Mouse (Mus musculus) monocyte, adult 2 months (primary cell): ENCODE measurements around the gene Slc5a11.

ENCODE experiments used
- DNase-seq, 2 experiments: peaks; one replicate each; pipeline ENCODE4 v3.0.0; 2022; ENCODE audit warnings: low spot score in 2 of 2, low read depth in 1 of 2

Slc5a11 gene

DNA sequence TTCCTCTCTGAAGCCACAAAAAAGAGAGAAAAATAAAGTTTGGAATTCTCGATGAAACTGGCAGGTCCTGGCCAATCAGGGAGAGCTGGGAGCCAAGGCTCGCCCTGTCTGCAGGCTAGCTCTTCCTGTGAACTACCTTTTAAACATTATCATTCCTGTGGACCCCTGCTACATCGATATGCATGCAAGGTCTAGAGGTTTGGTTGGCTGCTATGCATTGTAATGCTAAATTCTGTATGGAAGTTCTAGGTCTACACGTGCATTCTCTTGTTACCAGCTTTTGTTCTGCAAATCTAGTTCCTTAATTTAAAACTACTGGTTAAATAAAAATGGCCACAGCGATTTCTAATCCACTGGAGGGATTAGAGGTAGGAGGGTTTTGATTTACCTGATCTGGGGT lies 3.1 kb upstream of the Slc5a11 start:
- no peak for DNase-seq

DNA sequence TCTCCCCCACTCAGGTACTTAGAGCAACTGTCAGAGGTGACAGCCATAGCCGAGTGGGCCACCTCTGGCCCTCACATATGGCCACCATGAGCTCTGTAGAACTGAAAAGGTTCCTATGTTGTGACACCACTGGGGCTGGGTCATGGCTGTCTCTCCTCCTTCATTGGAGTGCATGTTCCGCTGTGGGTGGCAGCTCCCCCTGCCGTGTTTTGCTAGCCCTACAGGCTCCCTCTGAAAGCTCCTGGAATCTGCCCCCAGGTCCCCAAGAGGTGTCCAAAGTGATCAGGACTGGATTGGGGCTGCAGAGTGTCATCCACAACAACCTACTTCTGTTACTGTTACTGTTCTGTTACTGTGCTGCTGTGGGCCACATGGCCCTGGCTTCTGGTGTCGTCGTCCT lies 2.3 kb upstream of the Slc5a11 start:
- DNase-seq, result no peak

GRCm38 (mm10) chr7:123215138-123215537 lies 558 bp downstream of the Slc5a11 start:
- no peak for DNase-seq

- DNase-seq, result no peak
Observed at GRCm38 (mm10) chr7:123217448-123218354, 3.1 kb downstream of the Slc5a11 start.

DNA sequence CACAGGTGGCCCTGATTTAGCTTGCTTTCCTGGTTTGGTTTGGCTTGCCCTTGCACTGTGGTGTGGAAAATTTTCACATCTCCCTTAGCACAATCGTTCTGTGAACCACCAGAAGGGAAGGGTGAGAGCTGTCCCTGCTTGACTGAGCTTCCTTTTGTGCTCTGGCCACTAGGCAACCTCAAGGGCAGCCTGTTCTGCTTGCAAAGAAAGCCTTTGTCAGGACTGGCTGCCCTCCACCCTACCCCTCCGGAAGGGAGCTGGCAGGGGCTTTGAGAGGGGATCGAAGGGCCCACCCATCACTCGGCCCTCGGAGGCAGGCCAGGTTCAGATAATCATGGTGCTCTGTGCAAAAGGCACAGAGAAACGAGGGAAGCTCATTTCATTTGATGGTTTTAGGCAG lies 4.0 kb downstream of the Slc5a11 start:
- DNase-seq, result no peak

GRCm38 (mm10) chr7:123219781-123220632 lies 5.4 kb downstream of the Slc5a11 start:
- no peak for DNase-seq

DNA sequence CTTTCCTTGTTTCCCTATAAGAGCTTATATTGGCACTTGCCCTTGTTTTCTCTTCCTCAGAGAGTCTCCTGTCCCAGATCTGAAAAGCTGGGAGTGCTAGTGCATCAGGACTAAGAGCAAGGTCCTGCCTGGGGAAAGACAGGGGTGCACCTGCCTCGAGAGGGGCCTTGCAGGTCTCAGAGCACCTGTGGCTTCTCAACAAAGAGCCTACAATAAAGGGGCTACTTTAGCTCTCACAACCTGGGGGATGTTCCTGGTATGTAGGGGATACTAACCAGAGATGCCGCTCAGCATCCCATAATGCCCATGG lies 6.0 kb downstream of the Slc5a11 start:
- DNase-seq, result no peak

DNA sequence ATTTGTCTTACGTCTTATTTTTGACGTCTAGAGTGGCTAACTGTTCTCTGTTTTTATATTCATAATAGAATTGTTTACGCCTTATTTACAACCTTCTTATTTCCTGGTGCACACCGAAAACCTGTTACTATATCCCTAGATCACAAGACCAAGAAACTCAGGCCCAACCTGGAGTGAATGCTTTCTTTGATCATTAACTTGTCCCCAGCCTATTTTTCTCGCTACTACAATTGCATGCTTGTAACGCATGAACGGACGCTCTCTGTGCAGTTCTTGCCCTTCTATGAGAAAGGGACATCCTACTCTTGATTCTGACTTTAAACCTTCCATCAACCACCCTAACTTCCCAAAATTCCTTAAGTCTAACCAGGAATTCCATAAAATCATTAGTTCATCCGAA lies 9.5 kb downstream of the Slc5a11 start:
- no peak for DNase-seq

- DNase-seq, result no peak
Observed at GRCm38 (mm10) chr7:123225159-123225558, 10.6 kb downstream of the Slc5a11 start.

DNA sequence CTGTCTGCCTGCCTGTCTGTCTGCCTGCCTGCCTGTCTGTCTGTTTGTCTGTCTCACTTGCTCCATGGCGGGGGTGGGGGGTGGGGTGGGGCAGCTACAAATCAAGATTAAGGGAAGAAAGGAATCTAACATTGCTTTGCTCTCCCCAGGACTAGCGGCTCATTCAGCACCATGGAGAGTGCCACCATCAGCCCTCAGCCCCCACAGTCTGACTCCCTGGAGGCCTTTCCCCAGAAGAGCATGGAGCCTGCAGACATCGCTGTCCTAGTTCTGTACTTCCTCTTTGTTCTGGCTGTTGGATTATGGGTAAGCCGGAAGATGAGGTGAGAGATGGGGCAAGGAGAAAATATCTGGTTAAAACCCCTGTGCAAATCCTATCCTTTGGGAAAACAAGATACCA lies 20.9 kb downstream of the Slc5a11 start:
- DNase-seq, result no peak

DNA sequence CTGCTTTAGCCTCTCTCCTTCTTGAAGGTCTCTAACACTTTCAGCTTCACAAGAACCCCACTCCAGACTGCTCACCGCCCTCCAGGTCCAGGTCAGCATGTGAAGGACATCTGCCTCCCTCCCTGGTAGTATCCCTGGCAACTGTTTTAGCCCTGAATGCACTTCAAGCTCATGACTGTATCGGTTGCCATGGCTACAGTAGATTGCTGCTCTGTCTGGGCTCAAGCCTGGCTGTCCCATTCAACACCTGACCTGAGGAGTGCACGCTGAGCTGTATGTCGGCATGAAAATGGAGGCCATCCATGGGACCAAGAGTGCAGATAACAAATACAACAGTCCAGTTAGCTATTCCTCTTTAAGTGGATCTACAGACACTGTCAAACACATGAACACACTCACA lies 24.0 kb downstream of the Slc5a11 start:
- DNase-seq, result no peak

GRCm38 (mm10) chr7:123240064-123240463 lies 25.5 kb downstream of the Slc5a11 start:
- no peak for DNase-seq

DNA sequence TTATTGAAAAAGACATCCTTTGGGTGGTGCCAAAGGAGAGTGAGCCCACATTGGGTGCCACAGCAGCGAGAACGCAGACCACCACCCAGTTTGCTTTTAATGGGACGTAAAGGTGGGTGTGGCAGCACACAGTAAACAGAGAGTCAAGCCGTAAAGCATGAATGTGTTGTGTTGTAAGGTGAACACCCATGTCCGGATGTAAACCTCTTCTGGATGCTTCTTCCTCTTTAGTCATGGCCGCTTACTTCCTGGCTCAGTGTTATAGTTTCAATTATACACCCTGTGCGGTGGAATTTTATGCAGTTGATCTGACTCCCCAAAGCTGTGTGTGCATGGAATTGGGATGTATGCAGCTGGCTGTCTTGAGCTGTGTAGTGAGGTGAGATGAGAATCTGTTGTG lies 27.7 kb downstream of the Slc5a11 start:
- no peak for DNase-seq

DNA sequence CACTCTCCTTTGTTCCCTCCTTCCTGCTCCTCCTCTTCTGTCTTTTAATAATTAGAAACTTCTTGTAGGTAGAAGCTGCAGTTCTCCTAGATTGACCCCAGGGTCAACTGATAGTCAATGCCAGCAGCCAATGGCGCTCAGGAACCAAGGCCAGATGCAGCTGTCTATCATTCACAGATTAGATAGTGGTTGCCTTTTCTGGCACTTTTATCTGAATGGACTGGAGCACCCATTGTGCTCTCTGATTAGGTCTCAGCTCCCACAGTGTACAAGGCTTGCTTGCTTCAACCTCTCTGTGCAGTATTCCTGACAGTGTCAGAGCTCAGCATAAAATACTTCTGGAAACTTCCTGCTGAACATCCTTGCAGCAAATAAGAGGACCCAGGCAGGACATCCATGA lies 30.3 kb downstream of the Slc5a11 start:
- DNase-seq, result no peak

GRCm38 (mm10) chr7:123246504-123247084 lies 32.0 kb downstream of the Slc5a11 start:
- DNase-seq, result no peak

GRCm38 (mm10) chr7:123248166-123248565 lies 33.6 kb downstream of the Slc5a11 start:
- DNase-seq, result no peak

- no peak for DNase-seq
Observed at GRCm38 (mm10) chr7:123251343-123251742, 36.8 kb downstream of the Slc5a11 start.

DNA sequence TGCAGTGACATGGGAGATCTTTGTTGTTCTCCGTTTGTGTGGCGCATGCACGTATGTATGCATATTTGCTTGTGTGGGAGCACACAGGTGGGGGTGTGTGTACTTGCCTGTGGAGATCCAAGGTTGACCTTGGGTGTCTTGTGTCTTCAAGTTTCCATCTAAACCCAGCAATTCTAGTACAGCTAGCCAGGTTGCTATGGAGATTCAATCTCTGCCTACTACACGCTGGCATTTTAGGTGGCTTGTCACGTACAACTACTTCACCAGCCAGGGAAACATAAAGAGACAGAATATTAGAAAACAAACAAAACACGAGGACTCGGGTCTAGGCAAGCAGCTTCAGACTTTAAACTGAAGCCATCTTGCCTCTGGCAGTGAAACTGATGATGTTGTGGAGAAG lies 38.8 kb downstream of the Slc5a11 start:
- DNase-seq, result no peak

- no peak for DNase-seq
Observed at GRCm38 (mm10) chr7:123254196-123254970, 39.8 kb downstream of the Slc5a11 start.

DNA sequence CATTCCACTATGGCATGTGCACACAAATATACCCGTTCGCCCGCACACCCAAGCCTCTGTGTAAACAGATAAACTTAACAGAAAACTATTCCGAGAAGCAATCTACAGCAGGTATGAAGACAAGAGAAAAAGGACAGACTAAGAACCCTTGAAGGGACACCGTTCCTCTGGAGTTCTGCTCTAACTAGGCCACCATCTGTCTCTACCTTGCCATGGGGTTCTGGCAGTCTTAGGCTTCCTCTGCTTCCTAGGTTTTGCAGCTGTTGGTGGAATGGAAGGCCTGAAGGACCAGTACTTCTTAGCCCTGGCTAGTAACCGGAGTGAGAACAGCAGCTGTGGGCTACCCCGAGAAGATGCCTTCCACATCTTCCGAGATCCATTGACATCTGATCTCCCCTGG lies 43.5 kb downstream of the Slc5a11 start:
- no peak for DNase-seq

DNA sequence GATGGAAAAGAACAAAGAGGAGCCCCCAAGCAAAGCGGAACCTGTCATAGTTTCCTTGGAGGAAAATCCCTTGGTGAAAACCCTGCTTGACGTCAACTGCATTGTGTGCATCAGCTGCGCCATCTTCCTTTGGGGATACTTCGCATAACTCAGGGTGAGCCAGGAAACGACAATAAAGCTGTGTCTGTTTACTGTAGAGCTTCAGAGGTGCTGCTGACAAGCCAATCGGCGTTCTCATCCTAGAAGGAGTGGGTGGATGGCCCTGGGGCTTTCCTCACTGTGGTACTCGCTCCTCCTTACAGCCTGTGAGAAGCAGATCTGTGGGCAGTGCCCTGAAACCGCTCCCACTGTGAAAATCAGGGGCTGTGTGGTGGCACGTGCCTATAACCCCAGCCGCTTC lies 58.5 kb downstream of the Slc5a11 start:
- no peak for DNase-seq
